Mouse (Mus musculus): ENCODE measurements around the gene Ubxn7.

- no peak for TF ChIP-seq CTCF (IDR thresholded peaks at IDR 0.05; ENCODE audit: low read depth)
- no peak for TF ChIP-seq EP300 (optimal IDR thresholded peaks at IDR 0.05)
These were observed 13.5 kb downstream of the Ubxn7 start for GRCm38 (mm10) chr16:32345521-32345920.

Measured in stomach, postnatal 0 days (tissue).